Mouse (Mus musculus): ENCODE data around the gene Mpp6. TPM values are rescaled to one million over a fixed set of nuclear protein-coding genes. Genes with fewer than 3 reads are reported as not detected.

The Mpp6 gene
- 10 to 100 TPM; 31.7 to 33.3 TPM for total RNA-seq (2021)
- long read RNA-seq, experiment 1, transcript Mpp6-203 (14 exons, 2,222 nt): minor isoform, 7 of 44 reads
- long read RNA-seq, experiment 1, transcript Mpp6-202 (13 exons, 2,161 nt): major isoform, 14 of 44 reads
- long read RNA-seq, experiment 1, partial matches to known transcripts: 10 of 44 reads
- long read RNA-seq, experiment 1, other reads (novel, unspliced or antisense): 11 of 44 reads
- long read RNA-seq, experiment 2, transcript Mpp6-202 (13 exons, 2,161 nt): major isoform, 5 of 13 reads
- long read RNA-seq, experiment 2, partial matches to known transcripts: 0 of 13 reads
- long read RNA-seq, experiment 2, other reads (novel, unspliced or antisense): 6 of 13 reads

- DNase-seq: peak; percentile 86 to 90
Observed at GRCm38 (mm10) chr6:50109757-50110378, at the start of gene Mpp6. Mpp6 (plus strand) TSS chr6:50110241.

GRCm38 (mm10) chr6:50066172-50066571 is 43.9 kb upstream of the Mpp6 start:
- no peak for DNase-seq

- no peak for DNase-seq
Observed at GRCm38 (mm10) chr6:50068490-50068889, 41.6 kb upstream of the Mpp6 start.

GRCm38 (mm10) chr6:50075248-50075647 is 34.8 kb upstream of the Mpp6 start:
- DNase-seq: no peak

GRCm38 (mm10) chr6:50076473-50076872 is 33.6 kb upstream of the Mpp6 start:
- no peak for DNase-seq

GRCm38 (mm10) chr6:50080431-50080830 is 29.6 kb upstream of the Mpp6 start:
- no peak for DNase-seq

GRCm38 (mm10) chr6:50085206-50085605 is 24.8 kb upstream of the Mpp6 start:
- no peak for DNase-seq

- no peak for DNase-seq
Observed at GRCm38 (mm10) chr6:50089333-50089732, 20.7 kb upstream of the Mpp6 start.

- DNase-seq: no peak
Observed at GRCm38 (mm10) chr6:50090221-50090620, 19.8 kb upstream of the Mpp6 start.

GRCm38 (mm10) chr6:50091462-50092154 is 18.4 kb upstream of the Mpp6 start:
- DNase-seq: no peak

- no peak for DNase-seq
Observed at GRCm38 (mm10) chr6:50109201-50109756, 762 bp upstream of the Mpp6 start.

- peak; percentile 42 to 55 for DNase-seq
Observed at GRCm38 (mm10) chr6:50110379-50110941, 419 bp downstream of the Mpp6 start.

GRCm38 (mm10) chr6:50111111-50111655 is 1.1 kb downstream of the Mpp6 start:
- DNase-seq: no peak

- peak; percentile 95 to 97 for DNase-seq
Observed at GRCm38 (mm10) chr6:50112775-50113174, 2.7 kb downstream of the Mpp6 start.

GRCm38 (mm10) chr6:50114280-50114679 is 4.2 kb downstream of the Mpp6 start:
- no peak for DNase-seq

GRCm38 (mm10) chr6:50120931-50121330 is 10.9 kb downstream of the Mpp6 start:
- DNase-seq: no peak

GRCm38 (mm10) chr6:50122835-50123234 is 12.8 kb downstream of the Mpp6 start:
- no peak for DNase-seq

GRCm38 (mm10) chr6:50124197-50124596 is 14.2 kb downstream of the Mpp6 start:
- DNase-seq: no peak

GRCm38 (mm10) chr6:50126331-50126730 is 16.3 kb downstream of the Mpp6 start:
- DNase-seq: no peak

GRCm38 (mm10) chr6:50127536-50127935 is 17.5 kb downstream of the Mpp6 start:
- no peak for DNase-seq

- no peak for DNase-seq
Observed at GRCm38 (mm10) chr6:50137651-50138050, 27.6 kb downstream of the Mpp6 start.

GRCm38 (mm10) chr6:50139526-50139925 is 29.5 kb downstream of the Mpp6 start:
- no peak for DNase-seq
